Mouse (Mus musculus) forebrain, embryonic 13.5 days (tissue): ENCODE results near the gene Arfgap1. TPM values are rescaled to one million over a fixed set of nuclear protein-coding genes. Genes with fewer than 3 reads are reported as not detected.
A peak's percentile ranks its signal among the peaks of the same experiment; 100 is the strongest.

Experiments used
- ATAC-seq: fragments of 200-750 bp; cut with Nextera tagmentation; 2 replicates; pipeline ENCODE4 v1.8.0; 2017
- H3K27ac ChIP-seq: fragments of 300-500 bp; sonication (generic); 2 replicates; pipeline ENCODE4 v1.5.1; 2015; ENCODE audit warnings: inconsistent platforms, mild to moderate bottlenecking, moderate library complexity
- H3K27me3 ChIP-seq: fragments of 300-500 bp; sonication (generic); 2 replicates; pipeline ENCODE4 v1.6.1; 2015; ENCODE audit warnings: mild to moderate bottlenecking, inconsistent platforms
- H3K36me3 ChIP-seq: fragments of 300-500 bp; sonication (generic); 2 replicates; pipeline ENCODE4 v1.6.1; 2015; ENCODE audit warnings: mild to moderate bottlenecking, inconsistent platforms; ENCODE audit not compliant: poor library complexity, severe bottlenecking
- H3K4me1 ChIP-seq: fragments of 300-500 bp; sonication (generic); 2 replicates; pipeline ENCODE4 v1.6.1; 2015; ENCODE audit warnings: inconsistent platforms
- H3K4me2 ChIP-seq: fragments of 300-500 bp; sonication (generic); 2 replicates; pipeline ENCODE4 v1.6.1; 2015; ENCODE audit warnings: inconsistent platforms, mild to moderate bottlenecking, moderate library complexity
- H3K4me3 ChIP-seq: fragments of 300-500 bp; sonication (generic); 2 replicates; pipeline ENCODE4 v1.5.1; 2015; ENCODE audit warnings: mild to moderate bottlenecking, inconsistent platforms
- H3K9ac ChIP-seq: fragments of 300-500 bp; sonication (generic); 2 replicates; pipeline ENCODE4 v1.6.1; 2015; ENCODE audit warnings: mild to moderate bottlenecking, inconsistent platforms
- H3K9me3 ChIP-seq: fragments of 300-500 bp; sonication (generic); replicated peaks from 2 replicates; pipeline ENCODE4 v1.6.1; 2016; ENCODE audit warnings: inconsistent platforms
- WGBS: fragments of 180-500 bp; shearing (Covaris S2); methylation state at CpG from one replicate; pipeline ENCODE4 v1.1.7; 2015; 5-methylcytosine and 5-hydroxymethylcytosine counted together
- polyA plus RNA-seq: library from polyadenylated mRNA; unstranded; fragments of >200 nt; fragmentation: Nextera tagmentation; extraction: Ambion mirVana; gene quantifications from 2 replicates; pipeline ENCODE4 v1.2.1, GENCODE M21; 2015

Gene Arfgap1
- polyA plus RNA-seq: 83.0 and 91.1 TPM in 2 replicates

GRCm38 (mm10) chr2:180967010-180967763 is at the start of gene Arfgap1:
TSS of gene Arfgap1 (plus strand) at chr2:180967225.
- WGBS: under 1% methylated on average over 56 of the region's 57 CpGs
- peak within 1 kb of the TSS; percentile 96 for H3K4me3 ChIP-seq
- H3K27ac ChIP-seq: peak within 1 kb of the TSS; percentile 87
- H3K4me2 ChIP-seq: peak within 1 kb of the TSS; percentile 99
- no peaks in the 10 kb centered on the region for H3K9me3 ChIP-seq
- H3K4me1 ChIP-seq: peaks cover 29% of the 10 kb centered on the region
- peaks cover 30% of the 10 kb centered on the region for H3K36me3 ChIP-seq
- 0 out of 2 replicates have a peak, but pooled peaks cover 2% of the 10 kb centered on the region for H3K27me3 ChIP-seq
- peak within 1 kb of the TSS; percentile 97 for H3K9ac ChIP-seq
- ATAC-seq: peak; percentile 88

GRCm38 (mm10) chr2:180919913-180920809 is 46.9 kb upstream of the Arfgap1 start:
- Histone ChIP-seq H3K36me3 (peaks cover 34% of the 10 kb centered on the region), H3K9ac (peak overlapping the region; percentile 98), H3K27me3 (peaks cover 14% of the 10 kb centered on the region; the same call in 1 of the 2 replicates), H3K4me1 (peaks cover 17% of the 10 kb centered on the region), H3K4me2 (peak overlapping the region; percentile 93), H3K9me3 (no peaks in the 10 kb centered on the region), H3K4me3 (peak overlapping the region; percentile 100), H3K27ac (peak overlapping the region; percentile 61; the same call in 1 of the 2 replicates)
- ATAC-seq: peak; percentile 73
- WGBS: under 1% methylated on average over 49 of the region's 61 CpGs

GRCm38 (mm10) chr2:180920810-180921400 is 46.1 kb upstream of the Arfgap1 start, which contains the start of gene Ythdf1:
TSS of gene Ythdf1 (minus strand) at chr2:180920949.
- peaks cover 14% of the 10 kb centered on the region; the same call in 1 of the 2 replicates for H3K27me3 ChIP-seq
- ATAC-seq: peak; percentile 96
- 1% methylated on average over 31 of the region's 56 CpGs for WGBS

GRCm38 (mm10) chr2:180922739-180923138 is 44.3 kb upstream of the Arfgap1 start:
- Histone ChIP-seq H3K9me3 (no peaks in the 10 kb centered on the region), H3K4me2 (no peak overlapping the region), H3K27ac (no peak overlapping the region), H3K9ac (no peak overlapping the region), H3K27me3 (peaks cover 14% of the 10 kb centered on the region; the same call in 1 of the 2 replicates), H3K4me3 (no peak overlapping the region), H3K4me1 (peaks cover 17% of the 10 kb centered on the region), H3K36me3 (peaks cover 11% of the 10 kb centered on the region)
- no peak for ATAC-seq
- 95% methylated on average over 6 of the region's 6 CpGs for WGBS

More at GRCm38 (mm10) chr2:180920810-180921400, 46.1 kb upstream of the Arfgap1 start, which contains the start of gene Ythdf1:
- Histone ChIP-seq H3K4me1 (peaks cover 17% of the 10 kb centered on the region), H3K4me3 (peak within 1 kb of the TSS; percentile 100), H3K9ac (peak within 1 kb of the TSS; percentile 98), H3K9me3 (no peaks in the 10 kb centered on the region), H3K4me2 (peak within 1 kb of the TSS; percentile 93), H3K36me3 (peaks cover 28% of the 10 kb centered on the region), H3K27ac (peak within 1 kb of the TSS; percentile 61; the same call in 1 of the 2 replicates)

- Histone ChIP-seq H3K36me3 (no peaks in the 10 kb centered on the region), H3K4me2 (no peak overlapping the region), H3K9me3 (no peaks in the 10 kb centered on the region), H3K4me3 (no peak overlapping the region), H3K9ac (no peak overlapping the region), H3K27me3 (peaks cover 14% of the 10 kb centered on the region; the same call in 1 of the 2 replicates), H3K27ac (no peak overlapping the region), H3K4me1 (peaks cover 8% of the 10 kb centered on the region; the same call in 1 of the 2 replicates)
- ATAC-seq: no peak
- WGBS: 6% methylated on average over 4 of the region's 4 CpGs
Observed at GRCm38 (mm10) chr2:180925176-180925575, 41.8 kb upstream of the Arfgap1 start.

- Histone ChIP-seq H3K36me3 (0 out of 2 replicates have a peak, but pooled peaks cover 2% of the 10 kb centered on the region), H3K27me3 (peaks cover 7% of the 10 kb centered on the region; the same call in 1 of the 2 replicates), H3K27ac (no peak within 1 kb of the TSS), H3K9me3 (no peaks in the 10 kb centered on the region), H3K4me1 (0 out of 2 replicates have a peak, but pooled peaks cover 4% of the 10 kb centered on the region), H3K4me3 (no peak within 1 kb of the TSS), H3K4me2 (no peak within 1 kb of the TSS), H3K9ac (peak within 1 kb of the TSS; percentile 45; the same call in 1 of the 2 replicates)
- no peak for ATAC-seq
- 39% methylated on average over 4 of the region's 4 CpGs for WGBS
Observed at GRCm38 (mm10) chr2:180928723-180929122, 38.3 kb upstream of the Arfgap1 start, which contains the start of gene Birc7. TSS of gene Birc7 (plus strand) at chr2:180929023.

- ATAC-seq: no peak
- H3K9ac ChIP-seq: no peak overlapping the region
- H3K4me3 ChIP-seq: no peak overlapping the region
- H3K4me1 ChIP-seq: 0 out of 2 replicates have a peak, but pooled peaks cover 4% of the 10 kb centered on the region
- no peak overlapping the region for H3K4me2 ChIP-seq
- no peak overlapping the region for H3K27ac ChIP-seq
- H3K9me3 ChIP-seq: no peaks in the 10 kb centered on the region
- WGBS: 86% methylated on average over 1 of the region's 1 CpGs
- H3K36me3 ChIP-seq: peaks cover 11% of the 10 kb centered on the region; the same call in 1 of the 2 replicates
- H3K27me3 ChIP-seq: no peaks in the 10 kb centered on the region
Observed at GRCm38 (mm10) chr2:180932418-180932817, 34.6 kb upstream of the Arfgap1 start.

- Histone ChIP-seq H3K4me3 (no peak overlapping the region), H3K27me3 (no peaks in the 10 kb centered on the region), H3K4me2 (no peak overlapping the region), H3K9ac (no peak overlapping the region), H3K9me3 (no peaks in the 10 kb centered on the region), H3K4me1 (no peaks in the 10 kb centered on the region), H3K36me3 (peaks cover 20% of the 10 kb centered on the region), H3K27ac (no peak overlapping the region)
- ATAC-seq: no peak
Observed at GRCm38 (mm10) chr2:180940187-180940586, 26.8 kb upstream of the Arfgap1 start.

- Histone ChIP-seq H3K27me3 (no peaks in the 10 kb centered on the region), H3K4me1 (no peaks in the 10 kb centered on the region), H3K4me2 (no peak overlapping the region), H3K36me3 (peaks cover 18% of the 10 kb centered on the region), H3K9ac (no peak overlapping the region), H3K27ac (peak overlapping the region; percentile 36; the same call in 1 of the 2 replicates), H3K4me3 (no peak overlapping the region), H3K9me3 (no peaks in the 10 kb centered on the region)
- ATAC-seq: peak; percentile 58
Observed at GRCm38 (mm10) chr2:180941869-180942268, 25.2 kb upstream of the Arfgap1 start.

GRCm38 (mm10) chr2:180949947-180950346 is 17.1 kb upstream of the Arfgap1 start:
- WGBS: 11% methylated on average over 1 of the region's 1 CpGs
- Histone ChIP-seq H3K36me3 (no peaks in the 10 kb centered on the region), H3K4me2 (no peak overlapping the region), H3K4me1 (peaks cover 42% of the 10 kb centered on the region), H3K4me3 (no peak overlapping the region), H3K27me3 (no peaks in the 10 kb centered on the region), H3K9ac (no peak overlapping the region), H3K9me3 (no peaks in the 10 kb centered on the region), H3K27ac (no peak overlapping the region)
- ATAC-seq: no peak

GRCm38 (mm10) chr2:180952731-180953171 is 14.3 kb upstream of the Arfgap1 start:
- Histone ChIP-seq H3K27ac (peak overlapping the region; percentile 92), H3K27me3 (peaks cover 6% of the 10 kb centered on the region; the same call in 1 of the 2 replicates), H3K36me3 (no peaks in the 10 kb centered on the region), H3K9me3 (no peaks in the 10 kb centered on the region), H3K4me2 (peak overlapping the region; percentile 86), H3K4me1 (peaks cover 47% of the 10 kb centered on the region), H3K4me3 (peak overlapping the region; percentile 69), H3K9ac (peak overlapping the region; percentile 80)
- 1% methylated on average over 9 of the region's 9 CpGs for WGBS
- peak; percentile 68 for ATAC-seq
